Mouse (Mus musculus) CD4-positive, CD25-positive, alpha-beta regulatory T cell, adult 4 months (primary cell): ENCODE data around the gene Gm2a. TPM values are rescaled to one million over a fixed set of nuclear protein-coding genes. Genes with fewer than 3 reads are reported as not detected.
"Not testable (repeated sequence)": the region's sequence is repeated elsewhere in the genome, so short reads cannot be mapped to it uniquely, and the experiment has no call there.

Experiments used
- ATAC-seq: one replicate; pipeline ENCODE4 v1.8.0; 2017
- polyA plus RNA-seq, 2 experiments: library from polyadenylated mRNA; unstranded; fragments of 100-300 nt; shearing (Covaris generic); gene quantifications; one replicate each; pipeline ENCODE4 v1.2.1; 2017

Gm2a gene
- polyA plus RNA-seq, 2 experiments from 2014 or later, result 162 to 185 TPM

DNA sequence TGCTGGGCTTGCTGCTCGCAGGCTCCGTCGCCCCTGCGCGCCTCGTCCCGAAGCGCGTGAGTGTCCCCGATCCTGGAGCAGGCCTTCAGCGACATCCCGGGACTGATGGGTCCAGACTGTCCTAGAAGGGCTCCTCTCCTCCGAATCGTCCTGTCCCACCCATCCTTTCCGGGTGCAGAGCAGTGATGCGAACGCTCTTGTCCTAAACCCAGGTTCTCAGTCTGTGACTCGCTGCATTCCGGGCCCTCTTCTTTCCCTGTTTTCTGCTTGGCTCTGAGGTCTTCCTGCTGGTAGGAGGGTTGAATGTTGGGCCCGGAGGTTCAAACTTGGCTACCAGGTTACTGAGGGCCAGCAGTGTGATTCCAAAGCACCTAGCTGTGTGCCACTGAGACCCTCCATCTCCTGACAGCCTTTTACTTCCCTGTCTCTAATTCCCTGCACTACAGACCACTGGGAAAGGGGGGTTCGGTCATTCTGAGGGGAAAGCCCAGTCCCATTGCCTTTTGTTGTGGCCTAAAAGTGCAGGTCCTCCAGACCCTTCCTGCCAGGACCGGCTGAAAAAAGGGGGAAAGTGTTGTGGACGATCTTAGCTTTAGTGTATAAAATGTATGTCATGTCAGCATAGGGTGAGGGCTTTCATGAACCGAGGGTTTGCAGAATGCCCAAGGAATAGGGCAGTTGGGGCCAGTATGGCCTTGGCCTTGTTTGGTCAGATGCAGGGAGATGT, 437 bp downstream of the Gm2a start:
- peak; percentile 22 for ATAC-seq

DNA sequence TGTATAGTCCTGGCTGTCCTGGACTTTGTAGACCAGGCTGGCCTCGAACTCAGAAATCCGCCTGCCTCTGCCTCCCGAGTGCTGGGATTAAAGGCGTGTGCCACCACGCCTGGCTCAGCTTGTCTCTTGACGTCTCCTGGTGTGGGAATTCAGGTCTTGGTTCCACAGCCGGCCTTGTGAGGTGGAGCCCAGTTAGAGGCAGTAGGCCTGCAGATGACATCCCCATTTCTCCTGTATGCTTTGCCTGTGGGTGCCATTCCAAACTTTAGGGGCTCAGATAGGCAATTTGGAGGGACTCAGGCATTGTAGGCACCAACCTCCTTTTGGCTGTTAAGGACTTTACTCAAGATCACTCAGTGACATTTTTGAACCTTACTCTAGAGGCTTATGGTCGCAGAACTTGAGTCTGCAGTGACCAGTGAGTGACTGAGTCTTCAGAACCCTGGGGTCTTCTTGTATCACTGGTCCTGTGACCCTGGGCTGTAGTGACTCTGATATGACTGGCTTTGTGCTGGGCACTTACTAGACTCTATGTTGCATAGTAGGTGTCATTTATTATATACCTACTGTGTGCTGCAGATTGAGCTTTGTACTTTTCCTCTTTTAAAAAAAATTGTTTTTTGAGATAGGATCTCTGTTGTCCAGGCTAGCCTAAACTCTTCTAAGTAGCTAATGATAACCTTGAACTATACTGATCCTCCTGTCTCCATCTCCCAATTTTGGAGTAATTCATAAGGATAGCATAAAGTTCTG, 1.3 kb downstream of the Gm2a start:
- ATAC-seq, result no peak

DNA sequence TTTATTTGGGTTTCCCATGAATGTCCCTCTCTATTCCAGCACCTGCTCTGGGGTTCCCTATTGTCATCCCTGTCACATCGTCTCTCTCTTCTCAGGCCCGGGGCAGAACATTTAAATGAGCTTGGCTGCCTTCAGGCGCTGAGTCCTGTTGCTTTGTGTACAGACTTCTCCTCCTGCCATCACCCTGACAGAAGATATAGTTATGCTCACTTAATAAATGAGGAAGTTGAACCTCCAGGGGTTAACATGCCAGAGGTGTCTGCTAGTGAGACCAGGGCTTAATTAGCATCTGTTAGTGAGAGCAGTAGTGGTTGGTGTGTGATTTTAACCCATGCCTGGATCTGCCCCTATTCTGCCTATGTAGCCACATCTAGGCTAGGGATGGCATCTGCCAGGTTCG, 2.0 kb downstream of the Gm2a start:
- no peak for ATAC-seq

DNA sequence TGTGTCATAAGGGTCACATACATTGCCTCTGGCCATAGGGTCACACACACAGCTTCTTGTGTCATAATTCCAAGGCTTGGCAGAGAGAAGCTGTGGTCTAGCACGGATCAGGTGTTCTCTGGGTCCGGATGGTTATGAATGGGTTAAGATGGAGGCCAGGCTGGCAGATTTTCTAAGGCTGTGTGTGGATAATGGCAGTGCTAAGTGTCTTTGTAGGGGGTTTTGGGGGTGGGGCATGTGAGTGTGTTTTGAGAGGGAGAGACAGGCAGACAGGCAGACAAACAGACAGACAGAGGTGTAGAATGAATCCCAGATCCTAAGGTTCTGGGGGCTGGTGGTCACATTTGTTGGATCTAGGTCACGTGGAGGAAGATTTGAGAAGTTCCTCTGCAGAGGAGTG, 4.1 kb downstream of the Gm2a start:
- ATAC-seq, result no peak

DNA sequence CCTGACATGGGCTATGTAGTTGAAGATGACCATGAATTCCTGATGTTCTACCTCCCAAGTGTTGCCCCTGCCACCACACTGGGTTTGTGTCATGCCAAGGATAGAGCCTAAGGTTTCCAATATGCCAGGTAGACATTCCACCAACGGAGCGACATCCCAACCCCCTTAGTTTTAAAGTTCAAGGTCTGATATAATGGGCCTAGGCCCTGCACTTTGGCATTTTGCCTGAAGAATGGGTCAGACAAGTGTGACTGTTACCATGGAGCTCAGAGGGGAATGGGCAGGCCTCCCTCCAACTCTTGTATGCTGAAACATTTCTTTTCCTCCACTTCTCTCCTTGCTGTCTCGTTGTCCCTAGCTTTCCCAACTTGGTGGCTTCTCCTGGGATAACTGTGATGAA, 5.3 kb downstream of the Gm2a start:
- ATAC-seq, result no peak

DNA sequence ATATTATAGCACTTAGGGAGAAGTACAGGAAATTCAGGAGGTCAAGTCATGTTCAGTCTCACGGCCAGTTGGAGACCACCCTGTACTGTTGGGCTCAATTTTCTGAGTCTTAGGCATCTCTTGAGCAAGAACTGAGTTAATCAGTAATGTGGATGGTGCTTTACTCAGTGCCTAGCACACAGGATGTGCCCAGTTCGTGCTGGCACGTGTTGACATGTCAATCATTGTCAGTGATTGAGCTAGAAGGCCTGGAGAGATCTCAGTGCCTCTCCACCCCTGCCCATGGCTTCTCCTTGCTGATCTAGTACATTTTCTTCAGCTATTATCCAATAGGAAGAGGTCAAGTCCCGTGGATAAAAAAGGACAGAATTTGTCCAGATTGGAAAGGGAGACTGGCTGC, 7.5 kb downstream of the Gm2a start:
- no peak for ATAC-seq

DNA sequence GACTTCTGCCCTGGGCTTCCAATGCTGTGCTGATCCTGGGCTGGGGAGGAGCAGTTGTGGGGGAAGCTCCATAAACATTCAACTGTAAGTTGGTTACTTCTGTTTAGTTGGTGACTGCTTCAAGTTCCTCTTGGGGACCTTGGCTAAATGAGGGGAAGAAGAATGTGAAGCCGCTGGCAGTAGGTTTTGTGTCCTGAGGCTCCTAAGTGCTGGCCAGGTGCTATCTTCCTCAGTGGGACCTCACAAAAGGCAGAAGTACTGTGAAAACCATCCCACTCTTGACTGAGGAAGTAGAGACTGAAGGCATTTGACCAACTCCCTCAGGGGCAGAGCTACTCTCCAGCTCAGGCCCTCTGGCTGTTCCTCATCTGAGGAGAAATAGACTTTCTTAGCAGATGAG, 8.7 kb downstream of the Gm2a start:
- no peak for ATAC-seq

DNA sequence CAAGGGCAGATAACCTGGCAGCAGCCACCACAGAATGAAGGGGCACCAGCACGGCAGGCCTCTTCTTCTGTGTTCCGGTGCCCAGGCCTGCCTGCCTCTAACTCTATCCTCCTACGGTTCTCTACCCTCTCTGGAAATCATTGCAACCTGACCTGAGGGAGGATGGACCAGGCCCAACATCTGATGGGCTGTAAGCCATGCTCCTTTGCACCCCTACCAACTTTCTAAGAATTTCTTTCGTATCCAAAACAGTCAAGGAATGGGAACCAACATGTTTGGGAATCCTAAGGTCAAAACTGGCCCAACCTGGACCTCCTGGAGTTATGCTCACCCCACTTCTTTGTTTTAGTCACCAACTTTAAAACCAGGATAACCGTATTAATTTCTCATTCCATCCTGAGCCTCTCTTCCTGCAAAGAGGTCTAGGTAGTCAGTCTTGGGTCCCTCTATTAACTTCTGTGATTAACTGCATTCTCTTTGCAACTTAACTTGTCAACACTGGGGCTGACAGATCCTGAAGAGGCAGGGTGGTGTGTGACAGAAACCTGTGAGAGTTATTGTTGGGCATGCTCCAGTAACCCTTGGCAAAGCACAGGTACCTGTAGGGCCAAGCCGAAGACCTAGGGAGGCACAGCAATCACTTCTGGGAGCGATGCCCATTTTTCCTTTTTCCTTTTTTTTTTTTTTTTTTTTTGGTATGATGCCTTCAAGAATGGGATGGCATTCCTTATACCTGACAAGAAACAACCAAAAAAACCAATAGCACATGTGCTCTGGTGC, 11.8 kb downstream of the Gm2a start:
- no peak for ATAC-seq

DNA sequence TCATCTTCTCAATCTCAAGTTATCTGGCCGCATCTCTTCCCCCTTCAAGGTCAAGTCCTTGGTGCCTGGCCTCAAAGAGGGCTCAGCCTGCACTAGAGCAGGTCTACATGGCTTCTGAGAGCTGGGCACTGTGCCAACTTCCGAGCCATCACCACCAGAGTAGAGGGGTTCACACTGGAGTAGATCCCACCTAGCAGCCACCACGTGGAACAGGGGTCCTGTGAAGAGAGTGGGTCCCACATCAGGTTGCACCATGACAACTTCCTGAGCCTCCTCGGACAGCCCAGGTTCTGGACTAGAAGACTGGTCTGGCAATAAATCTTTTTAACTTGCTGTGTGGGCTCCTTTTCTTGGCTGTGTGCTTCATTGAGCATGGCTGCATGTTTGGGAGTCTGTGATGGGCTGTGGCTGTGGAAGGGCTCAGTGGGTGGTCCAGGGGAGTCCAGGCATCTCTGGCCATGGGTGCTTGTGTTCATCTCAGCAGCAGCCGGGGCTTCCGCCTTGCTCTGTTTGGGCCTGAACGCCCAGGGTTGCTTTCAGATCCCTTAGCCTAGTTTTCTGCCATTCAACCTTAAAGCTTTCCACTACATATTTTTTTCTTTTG, 12.8 kb downstream of the Gm2a start:
- ATAC-seq, result no peak

DNA sequence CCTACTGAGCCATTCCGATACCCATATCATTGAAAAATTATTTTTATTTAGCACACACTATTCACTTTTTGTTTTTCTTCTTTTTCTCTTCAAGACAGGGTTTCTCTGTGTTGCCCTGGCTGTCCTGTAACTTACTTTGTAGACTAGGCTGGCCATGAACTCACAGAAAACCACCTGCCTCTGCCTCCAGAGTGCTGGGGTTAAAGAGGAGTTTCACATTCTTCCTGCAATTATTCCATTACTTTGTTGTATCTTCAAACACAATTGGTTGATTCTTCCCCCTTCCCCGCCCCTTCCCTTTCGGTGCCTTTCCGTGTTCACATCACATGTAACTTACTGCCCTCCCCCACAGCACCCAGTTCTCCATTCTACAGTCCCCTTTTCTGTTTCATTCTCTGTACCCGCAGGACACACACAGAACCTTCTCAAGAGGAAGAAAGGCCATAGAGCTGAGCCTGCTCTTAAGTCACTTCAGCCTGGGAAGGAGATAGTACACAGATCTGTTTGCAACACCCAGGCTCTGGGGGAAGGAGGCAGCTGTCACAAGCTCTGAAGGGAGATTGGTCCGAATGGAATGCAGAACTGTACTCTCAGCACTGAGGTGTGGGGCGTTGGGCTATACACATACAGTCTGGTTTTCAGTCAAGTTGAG, 15.4 kb downstream of the Gm2a start:
- ATAC-seq, result peak; percentile 71

DNA sequence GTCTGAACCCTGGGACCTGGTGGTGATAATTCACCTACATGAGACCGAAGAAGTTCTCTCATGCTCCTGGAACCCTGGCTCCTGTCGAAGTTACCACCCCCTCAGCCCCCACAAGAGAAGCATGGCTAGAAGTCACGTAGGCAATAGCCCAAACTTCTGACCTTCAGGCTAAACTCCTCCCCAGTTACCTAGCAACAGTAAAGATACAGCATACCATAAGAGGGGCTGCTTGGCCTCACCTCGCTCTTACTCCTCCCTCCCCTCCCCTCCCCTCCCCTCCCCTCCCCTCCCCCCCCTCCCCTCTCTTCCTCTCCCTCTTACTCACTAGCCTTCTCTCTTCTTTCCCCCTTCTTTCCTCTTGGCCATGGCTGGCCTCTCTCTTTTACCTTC, 15.9 kb downstream of the Gm2a start:
- not testable (repeated sequence) for ATAC-seq

DNA sequence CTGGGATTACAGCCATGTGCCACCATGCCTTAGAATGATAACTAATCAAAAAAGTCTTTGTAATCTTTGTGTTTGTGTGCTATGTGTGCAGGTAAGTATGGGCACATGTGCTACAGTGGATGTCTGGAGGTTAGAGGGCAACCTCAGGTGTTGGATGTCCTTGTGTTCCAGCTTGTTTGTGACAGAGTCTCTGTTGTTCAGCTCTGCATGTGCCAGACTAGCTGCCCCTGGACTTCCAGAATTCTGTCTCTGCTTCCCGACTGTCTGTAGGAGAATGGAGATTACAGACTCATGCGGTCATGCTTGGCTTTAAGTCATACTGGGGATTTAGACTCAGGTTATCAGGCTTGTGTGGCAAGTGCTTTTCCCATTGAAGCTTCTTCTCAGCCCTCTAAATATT, 16.4 kb downstream of the Gm2a start:
- ATAC-seq, result no peak

DNA sequence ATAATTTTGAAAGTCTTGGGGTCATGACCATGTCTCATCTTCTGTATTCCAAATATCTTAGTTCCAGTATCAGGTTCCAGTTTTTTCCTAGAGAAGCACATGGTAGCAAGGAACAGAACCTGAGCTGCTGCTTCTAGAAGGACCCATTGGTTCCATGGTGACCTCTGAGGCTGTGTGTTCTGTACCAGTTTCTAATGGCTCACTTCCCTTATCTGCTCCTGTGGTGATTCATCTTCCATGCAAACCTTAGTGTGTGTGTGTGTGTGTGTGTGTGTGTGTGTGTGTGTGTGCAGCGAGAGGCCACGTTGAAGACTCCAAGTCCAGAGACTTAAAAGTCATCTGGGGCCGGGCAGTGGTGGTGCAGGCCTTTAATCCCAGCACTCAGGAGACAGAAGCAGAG, 18.1 kb downstream of the Gm2a start:
- no peak for ATAC-seq

DNA sequence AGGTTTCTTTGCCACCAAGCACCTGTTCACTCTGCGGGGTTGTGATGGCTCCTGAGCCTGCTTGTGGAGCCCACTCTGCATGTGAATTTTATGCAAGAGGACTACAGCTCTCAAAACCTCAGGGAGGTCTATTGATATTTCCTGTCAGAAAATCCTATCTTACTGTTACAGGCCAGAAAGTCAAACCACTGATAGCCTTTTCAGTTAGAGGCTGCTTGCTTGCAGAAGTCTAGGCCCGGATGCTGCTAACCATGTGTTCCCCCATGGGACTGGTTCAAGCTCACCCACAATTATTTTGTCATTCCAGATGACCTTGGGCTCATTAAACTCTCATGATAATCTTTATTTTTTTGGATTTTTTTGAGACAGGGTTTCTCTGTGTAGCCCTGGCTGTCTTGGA, 19.1 kb downstream of the Gm2a start:
- no peak for ATAC-seq

DNA sequence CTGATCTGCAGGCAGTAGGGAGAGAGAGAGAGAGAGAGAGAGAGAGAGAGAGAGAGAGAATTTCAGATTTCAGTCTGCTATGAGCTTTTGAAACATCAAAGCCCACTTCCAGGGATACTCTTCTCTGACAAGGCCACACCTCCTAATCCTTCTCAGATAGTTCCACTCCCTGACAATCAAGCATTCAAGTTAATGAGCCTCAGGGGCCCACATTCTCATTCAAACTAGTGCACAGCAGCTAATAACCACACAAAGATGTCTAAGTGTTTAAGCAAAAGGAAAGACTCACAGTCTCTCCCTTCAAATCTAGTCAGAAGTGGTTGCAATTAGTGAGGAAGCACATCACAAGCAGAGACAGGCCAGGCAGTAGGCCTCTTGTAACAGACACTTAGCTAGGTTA, 22.4 kb downstream of the Gm2a start:
- no peak for ATAC-seq

DNA sequence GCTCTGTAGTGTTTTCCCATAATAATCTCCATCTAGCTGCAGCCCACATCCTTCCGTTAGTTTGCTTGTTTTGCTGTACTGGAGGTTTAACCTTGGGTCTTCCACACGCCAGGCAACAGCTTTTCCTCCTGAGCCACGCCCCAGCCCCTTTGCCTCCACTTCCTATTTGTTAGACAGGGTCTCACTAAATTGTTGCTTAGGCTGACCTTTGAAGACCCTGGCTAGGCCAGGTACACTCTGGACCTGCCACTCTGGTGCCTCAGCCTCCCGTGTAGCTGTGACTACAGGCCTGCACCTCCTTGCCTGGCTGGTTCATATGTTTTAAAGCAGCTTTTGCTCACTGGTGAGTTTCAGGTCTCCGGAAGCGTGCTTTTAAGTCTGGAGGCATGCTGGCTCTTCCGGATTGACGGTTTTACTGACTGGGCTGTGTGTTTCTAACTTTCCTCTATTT, 22.9 kb downstream of the Gm2a start:
- ATAC-seq, result peak; percentile 84

DNA sequence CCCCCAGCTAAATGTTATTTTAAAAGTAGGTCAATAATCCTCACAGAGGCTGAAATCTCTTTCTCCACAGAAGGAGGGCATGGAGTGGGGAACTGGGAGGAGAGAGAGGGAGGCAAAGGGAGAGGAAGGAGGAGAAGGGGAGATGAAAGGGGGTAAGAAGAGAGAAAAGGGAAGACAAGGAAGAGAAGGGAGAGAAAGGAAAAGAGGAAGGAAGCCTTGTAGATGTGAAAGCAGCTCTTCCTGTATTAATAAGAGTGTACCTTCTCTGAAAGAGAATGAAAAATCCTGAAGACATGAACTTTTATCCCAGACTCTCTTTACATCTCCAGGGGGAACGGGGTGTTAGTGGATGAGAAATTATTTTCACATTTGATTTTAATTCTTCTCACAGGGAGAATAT, 23.5 kb downstream of the Gm2a start:
- no peak for ATAC-seq

DNA sequence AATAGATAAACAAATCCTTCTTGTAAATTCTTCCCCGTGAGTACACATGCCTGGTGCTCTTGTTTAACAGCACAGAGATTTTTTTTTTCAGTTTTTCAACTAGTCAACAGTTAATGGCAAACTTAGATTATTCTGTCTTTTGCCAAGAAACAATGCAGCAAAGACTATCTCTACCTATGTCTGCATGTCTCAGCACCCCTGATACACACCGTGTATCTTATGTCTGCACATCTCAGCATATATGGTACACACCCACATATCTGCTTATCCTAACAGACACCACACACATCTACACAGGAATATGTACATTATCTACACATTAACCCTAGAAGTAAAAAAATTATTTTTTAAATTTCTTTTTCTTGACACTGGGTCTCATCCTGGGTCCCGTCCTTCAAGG, 28.7 kb downstream of the Gm2a start:
- ATAC-seq, result no peak

DNA sequence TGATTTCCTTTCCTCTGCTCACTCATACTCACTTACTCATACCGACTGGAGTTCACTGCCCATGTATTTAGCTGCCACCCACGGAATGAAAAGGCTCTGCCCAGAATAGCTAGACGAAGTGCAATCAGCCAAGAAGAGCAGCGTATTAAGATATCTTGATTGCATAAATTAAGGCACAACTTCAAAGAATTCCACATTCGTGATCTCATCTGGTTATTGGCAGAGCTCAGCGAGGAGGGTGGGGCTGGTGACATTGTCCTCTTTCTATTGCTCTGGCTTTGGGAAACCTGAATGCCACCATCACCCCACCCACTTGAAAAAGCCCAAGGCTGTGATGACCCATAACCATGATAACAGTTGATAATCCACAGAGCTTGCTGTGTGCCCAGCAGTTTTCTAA, 30.0 kb downstream of the Gm2a start:
- peak; percentile 1 for ATAC-seq

DNA sequence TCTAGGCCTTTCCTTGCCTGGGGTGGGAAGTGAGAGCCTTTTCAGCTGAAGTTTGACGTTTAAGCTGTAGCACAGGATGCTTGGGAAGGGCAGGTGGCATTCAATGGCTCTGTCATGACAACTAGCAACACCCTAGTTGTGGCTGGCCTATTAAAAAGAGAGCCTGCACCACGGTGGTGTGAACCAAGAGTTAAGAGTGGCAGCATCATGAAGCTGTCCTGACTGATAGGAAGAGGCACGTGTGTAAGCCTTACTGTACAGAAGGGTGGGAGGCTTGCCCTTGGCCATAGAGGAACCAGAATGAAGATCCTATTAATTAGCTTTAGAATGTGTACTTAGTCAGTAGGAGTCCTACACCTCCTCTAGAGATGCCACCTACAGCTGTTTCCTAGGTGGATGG, 30.5 kb downstream of the Gm2a start:
- ATAC-seq, result no peak

DNA sequence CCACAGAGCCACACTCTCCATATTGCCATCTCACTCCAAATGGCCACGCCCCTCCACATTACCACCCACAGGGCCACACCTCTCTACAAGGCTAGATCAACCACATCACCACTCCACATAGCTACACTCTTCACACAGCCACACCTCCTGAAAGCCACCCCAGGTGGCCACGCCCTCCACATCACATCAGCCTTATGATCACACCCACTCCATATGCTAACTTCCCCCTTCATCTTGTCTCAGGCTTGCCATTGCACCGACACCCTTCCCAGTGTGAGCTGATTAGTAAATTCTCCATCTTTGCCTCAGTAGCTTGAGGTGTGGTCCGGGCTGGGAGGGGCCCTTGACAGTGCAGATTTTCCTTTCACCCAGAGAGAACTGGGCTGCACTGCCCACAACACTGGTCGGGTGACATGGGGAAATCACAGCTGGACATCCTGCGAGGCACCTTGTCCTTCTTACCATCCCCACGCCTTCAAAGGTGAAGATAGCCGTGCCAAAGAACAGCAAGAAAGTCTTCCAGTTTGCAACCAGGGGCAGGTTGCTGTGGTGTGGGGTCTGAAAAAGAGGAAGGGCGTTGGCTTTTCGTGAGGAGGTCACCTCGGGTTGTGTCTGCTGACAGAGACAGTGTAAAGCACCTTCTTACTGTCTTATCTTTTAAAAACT, 33.3 kb downstream of the Gm2a start:
- ATAC-seq, result peak; percentile 72

DNA sequence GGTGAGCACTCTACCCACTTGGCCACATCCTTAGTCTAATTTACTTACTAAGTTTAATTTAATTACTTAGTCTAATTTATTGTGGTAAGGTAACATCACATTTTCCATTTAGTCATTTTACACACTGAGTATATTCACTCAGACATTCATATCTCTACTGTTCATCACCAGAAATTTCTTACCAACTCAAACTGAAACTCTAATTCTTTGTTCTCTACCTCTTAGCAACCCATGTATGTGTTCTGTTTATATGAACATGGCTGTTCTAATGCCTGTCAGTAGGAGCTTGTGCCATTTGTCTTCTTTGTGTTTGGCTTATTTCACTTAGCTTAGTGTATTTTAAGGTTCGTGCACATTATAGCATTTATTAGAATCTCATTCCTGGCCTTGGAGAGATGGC, 34.0 kb downstream of the Gm2a start:
- peak; percentile 61 for ATAC-seq
